Mouse (Mus musculus): ENCODE data around the gene Cts7. TPM values are rescaled to one million over a fixed set of nuclear protein-coding genes. Genes with fewer than 3 reads are reported as not detected.

Gene Cts7
- total RNA-seq (2021), result not detected
- long read RNA-seq, experiment 1, result 0 reads
- long read RNA-seq, experiment 2, result 0 reads

DNA sequence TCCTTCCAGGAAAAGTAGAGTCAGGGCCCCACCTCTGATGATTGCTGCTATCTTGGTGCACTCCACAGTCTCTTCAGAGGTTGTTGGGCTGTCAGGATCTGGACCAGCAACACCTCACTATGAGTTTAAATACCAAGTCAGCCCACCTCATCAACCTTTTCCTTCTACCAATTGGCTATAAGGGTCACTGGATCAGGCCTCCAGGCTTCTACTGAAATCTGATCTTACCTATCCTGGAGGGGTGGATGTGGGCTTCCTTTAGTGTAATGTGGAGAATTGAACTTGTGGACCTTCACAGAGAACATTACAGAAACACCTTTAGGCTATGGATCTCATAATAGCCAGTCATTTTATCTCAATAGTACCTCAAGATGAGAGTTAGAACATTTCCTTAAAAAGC lies at the start of gene Cts7:
Cts7 (minus strand) TSS at position 101 of the 400 bp plus-strand sequence.
- H3K4me3 ChIP-seq, result no peak within 1 kb of the TSS
- no peak for TF ChIP-seq CTCF (IDR thresholded peaks at IDR 0.05)
- DNase-seq (ENCODE audit: extremely low spot score in 1 of 2, low spot score in 2 of 2), result no peak
- intact Hi-C loops (cut with DNase I), result no loop called here
- H3K27ac ChIP-seq, result no peak within 1 kb of the TSS

Small RNA genes within 50 kb of the gene (microRNA-seq; reads per million reads assigned to microRNA genes)
- 0 reads per million in 2 experiments for gene Gm27704

Other genes starting within 250 kb of the Cts7 start
- gene Ctsr, start 193.9 kb downstream of the Cts7 start, total RNA-seq (2021), result not detected
- not detected for gene Cts6, start 154.8 kb downstream of the Cts7 start, total RNA-seq (2021)
- not detected for gene Cts8, start 102.8 kb downstream of the Cts7 start, total RNA-seq (2021)
- not detected for gene Gm49398, start 69.4 kb downstream of the Cts7 start, total RNA-seq (2021)
- gene Ctsm, start 183.6 kb upstream of the Cts7 start, total RNA-seq (2021), result not detected
- not detected for gene Gm49352, start 210.0 kb upstream of the Cts7 start, total RNA-seq (2021)
- not detected for gene Cts3, start 211.9 kb upstream of the Cts7 start, total RNA-seq (2021)

All from left cerebral cortex, adult 2 months (tissue).